Mouse (Mus musculus) skeletal muscle tissue, adult 2 months (tissue): ENCODE data around the gene Slc46a1.

Source experiments
- DNase-seq: peaks from one replicate; pipeline ENCODE4 v3.0.0-alpha.2; 2012; ENCODE audit warnings: low read depth, low spot score

Slc46a1 gene

GRCm38 (mm10) chr11:78501529-78501928 is 36.0 kb downstream of the Slc46a1 start:
- no peak for DNase-seq

- no peak for DNase-seq
Observed at GRCm38 (mm10) chr11:78502909-78503650, 37.6 kb downstream of the Slc46a1 start, which contains the start of gene Sebox. Gene Sebox (plus strand): TSS chr11:78503447.

- DNase-seq, result no peak
Observed at GRCm38 (mm10) chr11:78505430-78505829, 39.9 kb downstream of the Slc46a1 start.

DNA sequence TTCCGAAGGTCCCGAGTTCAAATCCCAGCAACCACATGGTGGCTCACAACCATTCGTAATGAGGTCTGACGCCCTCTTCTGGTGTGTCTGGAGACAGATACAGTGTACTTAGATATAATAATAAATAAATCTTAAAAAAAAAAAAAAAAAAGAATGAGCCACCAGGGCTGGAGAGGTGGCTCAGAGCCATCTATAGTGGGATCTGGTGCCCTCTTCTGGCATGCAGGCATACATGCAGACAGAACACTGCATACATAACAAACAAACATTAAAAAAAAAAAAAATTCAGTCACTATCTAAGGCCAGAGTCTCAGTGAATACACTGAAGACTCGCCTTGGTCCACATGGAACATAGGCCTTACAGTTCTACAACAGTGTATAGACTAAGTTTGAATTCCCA is 43.7 kb downstream of the Slc46a1 start:
- DNase-seq, result no peak

DNA sequence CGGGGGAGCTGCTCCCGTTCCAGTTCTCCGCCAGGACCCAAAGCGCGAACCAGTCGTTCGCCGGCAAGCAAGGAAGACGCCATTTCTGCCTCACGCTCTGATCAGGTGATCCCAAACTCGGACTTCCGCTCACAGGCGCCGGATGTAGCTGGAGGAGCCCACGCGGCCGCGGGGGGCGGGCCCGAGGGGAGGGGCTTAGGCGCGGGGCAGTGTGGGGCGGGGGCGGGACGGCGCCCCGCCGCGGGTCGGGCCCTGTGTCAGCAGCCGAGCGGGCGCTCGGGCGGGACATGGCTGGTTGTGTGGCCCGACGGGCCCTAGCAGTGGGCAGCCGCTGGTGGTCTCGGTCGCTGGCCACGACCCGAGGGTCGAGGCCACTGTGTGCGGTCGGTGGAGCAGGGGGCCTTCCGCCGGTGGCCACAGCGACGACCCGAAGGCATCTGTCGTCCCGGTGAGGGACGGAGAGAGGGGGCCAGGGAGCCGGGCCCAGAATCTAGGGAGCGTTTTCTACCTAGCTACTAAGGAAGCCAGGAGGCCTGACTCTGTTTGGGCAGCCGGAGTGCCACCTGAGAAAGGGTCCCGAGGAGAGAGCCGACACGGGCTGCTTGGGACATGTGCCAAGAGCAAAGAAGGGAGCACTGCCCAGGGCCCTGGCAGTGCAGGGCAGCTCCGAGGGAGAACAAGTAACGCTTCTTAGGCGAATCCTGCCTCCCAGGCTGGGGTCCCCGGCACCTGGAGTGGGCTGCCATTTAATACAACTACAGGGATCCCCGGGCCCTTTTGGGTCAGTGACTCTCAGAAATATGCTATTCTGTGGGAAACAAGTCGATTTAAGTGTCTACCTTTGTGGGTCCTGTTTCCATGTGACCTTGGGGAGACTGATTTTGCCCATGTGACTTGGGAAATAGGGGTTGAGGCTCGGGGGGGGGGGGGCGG is 46.8 kb downstream of the Slc46a1 start, which contains the start of the genes Tmem199 and Poldip2:
TSS of gene Tmem199 (minus strand) at position 148 of the 933 bp plus-strand sequence.
TSS of gene Poldip2 (plus strand) at position 169 of the 933 bp plus-strand sequence.
- peak; percentile 87 for DNase-seq

- no peak for DNase-seq
Observed at GRCm38 (mm10) chr11:78513106-78513790, 47.8 kb downstream of the Slc46a1 start.

DNA sequence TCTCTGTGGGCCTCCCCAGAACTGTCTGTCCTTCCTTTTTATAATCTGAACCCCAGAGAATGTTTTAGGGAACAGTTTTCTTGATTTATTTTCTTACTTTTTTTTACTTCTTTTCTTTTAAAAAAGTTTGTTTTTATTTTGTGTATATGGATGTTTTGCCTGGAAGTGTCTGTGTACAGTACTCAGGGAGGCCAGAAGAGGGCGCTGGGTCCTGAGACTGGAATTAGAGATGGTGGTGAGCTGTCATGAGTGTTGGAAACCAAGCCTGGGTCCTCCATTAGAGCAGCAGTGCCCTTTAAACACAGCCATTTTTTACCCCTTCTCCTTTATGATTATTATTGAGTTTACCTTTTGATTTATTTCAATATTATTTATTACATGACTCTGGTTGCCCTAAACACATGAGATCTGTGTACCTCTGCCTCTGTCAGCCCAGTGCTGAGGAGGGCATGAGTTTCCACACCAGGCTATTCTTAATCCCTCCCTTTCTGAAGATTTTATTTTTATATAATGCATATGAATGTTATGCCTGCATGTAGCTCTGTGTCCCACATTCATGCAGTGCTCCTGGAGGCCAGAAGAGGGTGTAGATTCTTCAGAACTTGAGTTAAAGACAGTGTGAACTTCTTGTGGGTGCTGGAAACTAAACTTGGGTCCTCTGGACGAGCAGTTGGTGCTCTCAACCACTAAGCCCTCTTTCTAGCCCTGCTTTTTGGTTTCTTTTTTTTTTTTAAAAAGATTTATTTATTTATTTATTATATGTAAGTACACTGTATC is 50.2 kb downstream of the Slc46a1 start:
- DNase-seq, result no peak

- no peak for DNase-seq
Observed at GRCm38 (mm10) chr11:78518931-78519330, 53.4 kb downstream of the Slc46a1 start.
